ENCODE assay signal across 10 mouse cellular contexts in the genomic region with DNA sequence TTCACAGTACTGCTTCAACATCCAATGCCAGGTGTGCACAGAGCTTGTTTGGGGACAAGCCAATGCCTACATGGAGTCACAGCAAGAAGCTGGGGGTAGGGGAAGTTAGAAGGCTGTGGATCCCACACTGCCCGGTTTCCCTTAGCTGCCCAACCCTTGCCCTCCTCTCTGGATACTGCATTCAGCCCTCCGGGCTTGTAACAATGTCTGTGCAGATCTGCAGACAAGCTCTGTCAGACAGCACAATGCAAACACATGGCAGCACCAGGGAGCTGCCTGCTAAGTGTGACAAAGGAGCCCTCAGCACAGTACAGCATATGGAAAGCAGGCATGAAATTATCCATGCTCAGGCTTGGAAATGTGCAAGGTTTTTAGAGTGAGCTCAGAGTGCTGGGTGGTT.
A peak's percentile ranks its signal among the peaks of the same experiment; 100 is the strongest.
DNase-seq lines count a peak whose midpoint lies in the region; ATAC-seq lines count a peak whose summit lies in the region.
"Had no signal": no experiment of that assay in that cellular context is flagged by ENCODE, and none has a peak within 500 bp of the region (broad histone marks: within the 10 kb centered on the region; RNA-seq: fewer than 3 reads in every experiment).

No protein-coding gene starts in this region.

- no peaks in the 10 kb centered on the region for H3K4me1 ChIP-seq in liver, embryonic 12.5 days
- H3K4me1 ChIP-seq: liver, embryonic 15.5 days had no signal

- H3K4me3 ChIP-seq in liver, embryonic 12.5 days: no peak overlapping the region
- H3K4me3 ChIP-seq: liver, embryonic 15.5 days had no signal

- no peak overlapping the region for H3K4me2 ChIP-seq in liver, embryonic 12.5 days
- H3K4me2 ChIP-seq: liver, embryonic 15.5 days had no signal

- H3K27me3 ChIP-seq in liver, embryonic 12.5 days (replicated peaks): no peaks in the 10 kb centered on the region
- H3K27me3 ChIP-seq: liver, embryonic 15.5 days had no signal

- H3K27ac ChIP-seq in liver, embryonic 12.5 days: no peak overlapping the region
- H3K27ac ChIP-seq: liver, embryonic 15.5 days had no signal

- intact Hi-C loops in left cerebral cortex, postnatal 36 days (cut with DNase I): no loop called here
- intact Hi-C loops in heart, postnatal 25 days (cut with DNase I): no loop called here

- H3K36me3 ChIP-seq in liver, embryonic 12.5 days: no peaks in the 10 kb centered on the region
- H3K36me3 ChIP-seq: liver, embryonic 15.5 days had no signal

- no peaks in the 10 kb centered on the region for H3K9me3 ChIP-seq in liver, embryonic 12.5 days (replicated peaks)
- H3K9me3 ChIP-seq: liver, embryonic 15.5 days had no signal

- H3K9ac ChIP-seq in liver, embryonic 12.5 days: no peak overlapping the region
- H3K9ac ChIP-seq: liver, embryonic 15.5 days had no signal

- 62% methylated on average over 2 of the region's 2 CpGs for WGBS in liver, embryonic 12.5 days (ENCODE audit: insufficient replicate concordance)

- no peak for ATAC-seq in liver, embryonic 12.5 days

- peak; percentile 8 to 14 for DNase-seq in cerebellum, postnatal 10 days
- no peak for DNase-seq in cerebellum, adult 9-10 months
- DNase-seq in frontal cortex, postnatal 25 days (ENCODE audit: low spot score in 2 of 2): peak; percentile 3 to 4
- DNase-seq in left cerebral cortex, postnatal 36 days (ENCODE audit: low spot score in 2 of 2): peak; percentile 9 to 13
- DNase-seq in right cerebral cortex, adult 2 months (ENCODE audit: low spot score in 2 of 2): peak; percentile 3 to 15
- DNase-seq in heart, postnatal 25 days (ENCODE audit: low spot score): no peak
- DNase-seq in urinary bladder, postnatal 36 days (ENCODE audit: low spot score in 2 of 2): no peak
- DNase-seq: heart, postnatal 36 days had no signal

Comparison
In these comparisons a context has a peak if more than half of its experiments do, and no peak if none do; other contexts are left out.
1. DNase-seq: peak in cerebellum, postnatal 10 days (2 of 2), frontal cortex, postnatal 25 days (2 of 2), left cerebral cortex, postnatal 36 days (2 of 2) and right cerebral cortex, adult 2 months (2 of 2); none in cerebellum, adult 9-10 months (single experiment), heart, postnatal 25 days (single experiment) and urinary bladder, postnatal 36 days (0 of 2).